Mouse (Mus musculus) heart, adult 2 months (tissue): ENCODE results near the gene Slco1a6.

Source experiments
- CTCF ChIP-seq: fragments of 200-600 bp; IDR thresholded peaks from 2 replicates; pipeline ENCODE4 v1.8.1; 2022; ENCODE audit warnings: antibody characterized with exemption, mild to moderate bottlenecking, moderate library complexity
- EP300 ChIP-seq: fragments of 200-500 bp; IDR thresholded peaks from 2 replicates; pipeline ENCODE4 v1.6.1; 2011; ENCODE audit warnings: low read depth, low read length, control low read depth; ENCODE audit not compliant: insufficient read depth
- POLR2A ChIP-seq: fragments of 200-500 bp; IDR thresholded peaks from 2 replicates; pipeline ENCODE4 v1.6.1; 2011; ENCODE audit warnings: mild to moderate bottlenecking, low read depth, low read length, control low read depth; ENCODE audit not compliant: insufficient read depth

DNA sequence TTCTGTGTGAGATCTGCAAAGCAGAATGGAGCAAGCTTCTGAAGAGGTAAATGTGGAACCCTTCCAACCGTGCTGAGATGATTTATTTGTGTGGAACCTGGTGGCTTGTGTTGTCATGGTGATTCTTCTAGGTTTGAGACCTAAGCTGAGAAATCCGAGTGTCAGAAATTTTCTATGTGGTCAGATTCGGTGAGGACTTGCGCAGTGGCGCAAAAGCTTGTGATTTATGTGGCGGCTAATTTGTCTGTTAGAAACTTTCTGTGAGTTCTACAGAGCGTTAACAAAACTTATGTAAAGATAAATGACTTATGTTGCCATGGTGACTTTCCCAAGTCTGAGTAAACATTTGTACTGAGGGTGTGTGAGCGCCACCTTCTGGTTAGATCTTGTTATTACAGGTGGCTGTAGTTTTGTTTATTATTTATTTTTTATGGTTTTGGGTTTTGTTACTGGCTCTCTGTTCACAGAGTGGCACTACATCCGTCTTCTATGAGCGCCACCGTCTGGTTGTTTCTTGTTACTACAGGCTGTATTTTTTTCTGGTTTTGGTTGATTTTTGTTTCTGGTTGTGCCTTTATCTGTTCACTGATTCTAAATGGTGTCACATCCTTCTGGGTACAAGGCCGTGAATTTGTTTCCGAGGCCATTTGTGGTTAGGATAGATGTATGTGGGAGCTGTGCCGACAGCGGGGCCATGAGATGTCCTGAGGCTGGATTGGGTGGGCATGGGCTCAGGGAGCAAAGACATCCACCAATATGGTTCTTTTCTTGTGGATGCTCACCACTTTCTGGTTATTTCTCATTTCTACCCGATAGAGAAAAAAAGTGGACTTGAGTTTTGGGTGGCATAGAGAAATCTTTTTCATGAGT is 167.8 kb downstream of the Slco1a6 start:
- TF ChIP-seq CTCF, result peak; percentile 77
- no peak for TF ChIP-seq POLR2A
- no peak for TF ChIP-seq EP300
